Mouse (Mus musculus) embryonic facial prominence, embryonic 14.5 days (tissue): ENCODE results near the gene Nos3. TPM values are rescaled to one million over a fixed set of nuclear protein-coding genes. Genes with fewer than 3 reads are reported as not detected.
A peak's percentile ranks its signal among the peaks of the same experiment; 100 is the strongest.

ENCODE experiments used
- ATAC-seq: fragments of 200-750 bp; cut with Nextera tagmentation; 2 replicates; pipeline ENCODE4 v1.8.0; 2017; ENCODE audit warnings: low read depth, moderate number of reproducible peaks, moderate TSS enrichment
- DNase-seq: peaks from one replicate; pipeline ENCODE4 v3.0.0-alpha.2; 2015; ENCODE audit warnings: low spot score
- H3K27ac ChIP-seq: fragments of 300-500 bp; sonication (generic); replicated peaks from 2 replicates; pipeline ENCODE4 v1.5.1; 2014; ENCODE audit warnings: low read depth, mild to moderate bottlenecking, low read length, moderate library complexity
- H3K27me3 ChIP-seq: fragments of 300-500 bp; sonication (generic); replicated peaks from 2 replicates; pipeline ENCODE4 v1.6.1; 2014; ENCODE audit warnings: low read length; ENCODE audit not compliant: control insufficient read depth, insufficient read depth
- H3K36me3 ChIP-seq: fragments of 300-500 bp; sonication (generic); 2 replicates; pipeline ENCODE4 v1.6.1; 2014; ENCODE audit warnings: low read length, mixed read lengths; ENCODE audit not compliant: control insufficient read depth, insufficient read depth
- H3K4me1 ChIP-seq: fragments of 300-500 bp; sonication (generic); 2 replicates; pipeline ENCODE4 v1.6.1; 2014; ENCODE audit warnings: antibody characterized with exemption, low read length; ENCODE audit not compliant: control insufficient read depth, insufficient read depth
- H3K4me2 ChIP-seq: fragments of 300-500 bp; sonication (generic); 2 replicates; pipeline ENCODE4 v1.6.1; 2014; ENCODE audit warnings: low read depth, mild to moderate bottlenecking, low read length, moderate library complexity, mixed read lengths
- H3K4me3 ChIP-seq: fragments of 300-500 bp; sonication (generic); 2 replicates; pipeline ENCODE4 v1.5.1; 2014; ENCODE audit warnings: low read depth, mild to moderate bottlenecking, low read length
- H3K9ac ChIP-seq: fragments of 300-500 bp; sonication (generic); 2 replicates; pipeline ENCODE4 v1.6.1; 2014; ENCODE audit warnings: low read depth, mild to moderate bottlenecking, low read length, moderate library complexity, mixed read lengths
- H3K9me3 ChIP-seq: fragments of 300-500 bp; sonication (generic); 2 replicates; pipeline ENCODE4 v1.6.1; 2016; ENCODE audit warnings: low read length; ENCODE audit not compliant: control insufficient read depth
- WGBS: fragments of 180-500 bp; shearing (Covaris S2); extraction: QIAGEN DNeasy Blood & Tissue Kit; methylation state at CpG from one replicate; pipeline ENCODE4 v1.1.7; 2014; 5-methylcytosine and 5-hydroxymethylcytosine counted together
- polyA plus RNA-seq: library from polyadenylated mRNA; unstranded; fragments of >200 nt; fragmentation: Nextera tagmentation; extraction: Ambion mirVana; gene quantifications from 2 replicates; pipeline ENCODE4 v1.2.1, GENCODE M21; 2014

Nos3 gene
- 7.8 and 7.9 TPM in 2 replicates for polyA plus RNA-seq

GRCm38 (mm10) chr5:24364508-24364907 lies at the start of gene Nos3:
Nos3 (plus strand) TSS chr5:24364810.
- Histone ChIP-seq H3K9me3 (no peaks in the 10 kb centered on the region), H3K36me3 (no peaks in the 10 kb centered on the region), H3K27ac (no peak within 1 kb of the TSS; the same call in 1 of the 2 replicates), H3K4me2 (peak within 1 kb of the TSS; percentile 23; the same call in 1 of the 2 replicates), H3K4me3 (peak within 1 kb of the TSS; percentile 5; the same call in 1 of the 2 replicates), H3K9ac (peak within 1 kb of the TSS; percentile 19; the same call in 1 of the 2 replicates), H3K27me3 (no peaks in the 10 kb centered on the region), H3K4me1 (no peaks in the 10 kb centered on the region)
- DNase-seq (no peak), ATAC-seq (no peak)
- WGBS: 50% methylated on average over 12 of the region's 12 CpGs

DNA sequence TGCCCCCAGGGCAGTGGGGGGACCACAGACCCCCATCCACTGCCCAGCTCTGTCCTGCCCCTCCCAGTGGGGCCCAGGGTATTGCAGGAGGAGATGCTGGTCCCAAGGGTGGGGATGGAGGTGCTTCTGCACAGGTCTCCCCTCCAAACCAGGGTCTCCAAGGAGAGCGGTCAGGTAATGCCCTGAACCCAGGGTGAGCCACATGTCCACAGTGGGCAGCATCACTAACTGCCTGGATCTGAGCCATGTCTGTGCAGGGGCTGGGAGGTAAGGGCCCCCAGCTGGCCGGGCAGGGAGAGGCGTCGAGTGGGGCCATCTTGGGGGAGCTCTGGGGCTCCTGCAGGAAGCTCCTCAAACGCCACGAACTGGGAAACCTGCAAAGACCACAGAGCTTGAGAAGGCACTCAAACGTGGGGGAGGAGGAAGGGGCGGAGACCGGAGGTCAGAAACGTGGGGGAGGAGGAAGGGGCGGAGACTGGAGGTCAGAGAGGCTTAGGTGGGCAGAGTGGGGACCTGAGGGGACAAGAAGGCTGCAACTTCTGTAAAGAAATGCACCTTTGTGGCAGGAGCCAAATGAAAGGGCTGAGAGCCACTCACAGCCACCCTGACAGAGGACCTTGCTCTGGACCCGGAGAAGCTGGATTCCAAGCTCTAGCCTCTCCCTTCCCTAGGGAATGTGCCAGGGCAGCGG lies 44.7 kb upstream of the Nos3 start:
- Histone ChIP-seq H3K4me3 (peak overlapping the region; percentile 16; the same call in 1 of the 2 replicates), H3K9me3 (no peaks in the 10 kb centered on the region), H3K27me3 (peaks cover 10% of the 10 kb centered on the region; the same call in 1 of the 2 replicates), H3K4me2 (peak overlapping the region; percentile 44), H3K27ac (peak overlapping the region; percentile 48), H3K4me1 (peaks cover 8% of the 10 kb centered on the region), H3K36me3 (no peaks in the 10 kb centered on the region), H3K9ac (peak overlapping the region; percentile 30; the same call in 1 of the 2 replicates)
- 16% methylated on average over 13 of the region's 13 CpGs for WGBS
- DNase-seq (no peak), ATAC-seq (peak; percentile 28; the same call in 1 of the 2 replicates)

GRCm38 (mm10) chr5:24320467-24320813 lies 44.2 kb upstream of the Nos3 start:
- H3K27me3 ChIP-seq: peaks cover 10% of the 10 kb centered on the region; the same call in 1 of the 2 replicates
- DNase-seq (peak; percentile 65), ATAC-seq (peak; percentile 53; the same call in 1 of the 2 replicates)
- peak overlapping the region; percentile 16; the same call in 1 of the 2 replicates for H3K4me3 ChIP-seq
- H3K4me2 ChIP-seq: peak overlapping the region; percentile 44
- peaks cover 8% of the 10 kb centered on the region for H3K4me1 ChIP-seq
- 37% methylated on average over 6 of the region's 6 CpGs for WGBS
- no peaks in the 10 kb centered on the region for H3K9me3 ChIP-seq
- H3K36me3 ChIP-seq: no peaks in the 10 kb centered on the region
- peak overlapping the region; percentile 30; the same call in 1 of the 2 replicates for H3K9ac ChIP-seq
- peak overlapping the region; percentile 48 for H3K27ac ChIP-seq

DNA sequence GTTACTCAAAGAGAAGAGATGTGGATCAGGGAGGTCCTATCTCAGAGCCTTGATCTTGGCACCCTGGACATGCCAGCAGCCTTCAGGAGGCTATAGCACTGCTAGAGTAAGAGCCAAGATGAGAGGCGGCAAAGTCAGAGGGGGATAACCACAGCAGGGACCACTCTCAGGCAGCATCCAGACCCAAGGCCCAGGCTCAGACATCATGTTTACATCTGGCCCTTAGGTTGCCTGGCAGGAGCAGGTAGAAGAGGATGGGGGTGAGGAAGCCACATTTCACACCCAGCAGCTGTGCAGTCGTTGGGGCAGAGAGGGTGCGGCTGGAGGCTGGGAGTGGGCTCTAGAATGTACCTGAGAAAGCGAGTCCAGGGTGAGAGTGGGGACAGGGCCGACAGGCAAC lies 43.7 kb upstream of the Nos3 start:
- Histone ChIP-seq H3K4me2 (peak overlapping the region; percentile 44; the same call in 1 of the 2 replicates), H3K4me3 (no peak overlapping the region), H3K36me3 (no peaks in the 10 kb centered on the region), H3K27me3 (peaks cover 10% of the 10 kb centered on the region; the same call in 1 of the 2 replicates), H3K9me3 (no peaks in the 10 kb centered on the region), H3K9ac (no peak overlapping the region), H3K27ac (no peak overlapping the region), H3K4me1 (peaks cover 8% of the 10 kb centered on the region)
- ATAC-seq (no peak), DNase-seq (no peak)
- WGBS: 54% methylated on average over 5 of the region's 5 CpGs

DNA sequence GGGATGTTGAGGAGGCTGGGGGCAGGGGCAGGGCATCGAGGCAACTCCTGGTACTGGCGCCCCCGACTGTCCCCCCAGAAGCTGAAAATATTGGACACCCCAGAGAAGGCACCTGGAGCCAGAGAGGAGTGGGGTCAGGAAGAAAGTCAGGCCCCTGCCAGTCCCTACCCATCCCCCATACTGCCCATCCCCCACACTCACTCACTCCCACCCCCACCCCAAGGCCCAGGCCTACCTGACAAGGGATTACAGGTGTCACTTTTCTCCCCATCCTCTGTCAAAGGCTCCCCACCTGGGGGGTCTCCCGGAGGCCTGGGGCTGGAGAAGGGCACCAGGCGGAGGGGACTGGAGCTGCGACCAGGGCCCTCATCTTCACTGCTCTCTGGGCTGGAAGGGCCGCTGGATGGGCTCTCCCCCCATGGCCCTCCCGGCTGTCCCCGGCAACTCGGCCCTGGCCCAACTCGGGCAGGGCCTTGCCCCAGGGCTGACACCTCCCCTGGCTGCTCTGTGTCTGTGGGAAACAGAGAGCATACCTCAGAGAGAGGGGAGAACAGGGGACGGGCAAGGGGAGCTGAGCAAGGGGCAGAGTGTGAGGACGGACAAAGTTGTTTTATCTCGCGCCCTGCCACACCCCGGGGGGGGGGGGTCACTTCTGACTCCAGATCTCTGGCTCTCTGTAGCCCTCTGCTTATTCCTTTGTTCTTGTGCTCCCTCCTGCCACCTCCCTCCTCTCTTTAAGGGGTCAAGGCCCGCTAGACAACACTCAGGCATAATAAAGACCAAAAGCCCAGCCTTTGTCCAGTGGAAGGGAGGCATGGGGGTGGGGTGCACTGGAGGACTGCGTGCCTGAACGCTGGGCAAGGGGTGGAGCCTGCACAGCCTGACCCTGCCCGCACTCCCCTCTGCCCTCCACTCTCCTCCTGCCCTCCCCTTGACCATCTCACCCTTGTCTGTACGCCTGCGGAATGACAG lies 42.6 kb upstream of the Nos3 start:
- Histone ChIP-seq H3K4me1 (peaks cover 8% of the 10 kb centered on the region), H3K27me3 (peaks cover 14% of the 10 kb centered on the region; the same call in 1 of the 2 replicates), H3K9me3 (no peaks in the 10 kb centered on the region), H3K27ac (no peak overlapping the region), H3K36me3 (no peaks in the 10 kb centered on the region), H3K9ac (0 out of 2 replicates have a peak overlapping the region, but pooled peaks have one; percentile 14), H3K4me2 (no peak overlapping the region), H3K4me3 (no peak overlapping the region)
- ATAC-seq (peak; percentile 19; the same call in 1 of the 2 replicates), DNase-seq (no peak)
- WGBS: 19% methylated on average over 21 of the region's 22 CpGs

- ATAC-seq: no peak
- H3K27me3 ChIP-seq: peaks cover 14% of the 10 kb centered on the region; the same call in 1 of the 2 replicates
- no peaks in the 10 kb centered on the region for H3K9me3 ChIP-seq
- H3K4me3 ChIP-seq: no peak overlapping the region
- H3K27ac ChIP-seq: no peak overlapping the region
- DNase-seq: no peak
- 41% methylated on average over 14 of the region's 14 CpGs for WGBS
- no peaks in the 10 kb centered on the region for H3K36me3 ChIP-seq
- H3K9ac ChIP-seq: no peak overlapping the region
- H3K4me1 ChIP-seq: peaks cover 15% of the 10 kb centered on the region
- H3K4me2 ChIP-seq: no peak overlapping the region
These were observed 39.4 kb upstream of the Nos3 start for GRCm38 (mm10) chr5:24325251-24325650.

- H3K4me3 ChIP-seq: no peak overlapping the region
- ATAC-seq (no peak), DNase-seq (no peak)
- H3K9ac ChIP-seq: no peak overlapping the region
- peaks cover 13% of the 10 kb centered on the region for H3K4me1 ChIP-seq
- H3K27ac ChIP-seq: no peak overlapping the region
- H3K9me3 ChIP-seq: no peaks in the 10 kb centered on the region
- no peaks in the 10 kb centered on the region for H3K36me3 ChIP-seq
- WGBS: 92% methylated on average over 15 of the region's 15 CpGs
- no peak overlapping the region for H3K4me2 ChIP-seq
- H3K27me3 ChIP-seq: peaks cover 14% of the 10 kb centered on the region; the same call in 1 of the 2 replicates
These were observed 38.3 kb upstream of the Nos3 start for GRCm38 (mm10) chr5:24326166-24326841.
